Mouse (Mus musculus) lung, adult 2 months (tissue): Measurements from ENCODE around the gene Ly9.

Experiments
- CTCF ChIP-seq: fragments of 200-500 bp; IDR thresholded peaks from 2 replicates; pipeline ENCODE4 v1.5.1; 2011; ENCODE audit warnings: mild to moderate bottlenecking, low read length, control low read depth; ENCODE audit not compliant: insufficient read depth
- POLR2A ChIP-seq: fragments of 200-500 bp; IDR thresholded peaks from 2 replicates; pipeline ENCODE4 v1.6.1; 2011; ENCODE audit warnings: low read depth, mild to moderate bottlenecking, control low read depth, low read length, borderline replicate concordance; ENCODE audit errors: extremely low read depth

DNA sequence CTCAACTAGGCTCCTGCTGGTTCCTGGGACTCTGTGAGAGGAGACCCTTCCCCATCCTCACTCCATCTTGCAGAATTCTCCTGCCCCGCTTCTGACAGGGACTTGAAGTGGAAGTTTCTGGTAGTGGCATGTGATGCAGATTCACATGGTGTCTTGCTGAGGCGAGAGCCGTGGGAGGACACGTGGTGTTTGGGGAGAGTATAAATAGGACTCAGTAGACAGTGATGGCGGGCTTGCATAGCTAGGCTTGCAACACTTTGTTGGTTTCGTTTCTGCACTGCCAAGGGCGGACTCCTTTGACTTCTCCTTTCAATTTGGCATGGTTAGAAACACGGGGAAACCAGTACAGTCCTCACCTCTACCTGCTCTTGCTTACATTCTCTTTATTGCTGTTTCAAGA, 11.8 kb upstream of the Ly9 start:
- TF ChIP-seq CTCF (no peak), POLR2A (no peak)
